Mouse (Mus musculus): ENCODE data around the gene Gpd1l. TPM values are rescaled to one million over a fixed set of nuclear protein-coding genes. Genes with fewer than 3 reads are reported as not detected.

Gene Gpd1l
- total RNA-seq (2012; rRNA removed) = 14.2 and 15.2 TPM in 2 replicates

GRCm38 (mm10) chr9:114933723-114934171 is at the start of gene Gpd1l:
Gpd1l (minus strand) TSS chr9:114933987.
- in situ Hi-C loops (cut with MboI; ENCODE audit: low sequenced_read_pairs in 2 of 2, unreplicated experiment in 2 of 2) = no loop called here
- Histone ChIP-seq H3K9ac (ENCODE audit: insufficient read depth, low read depth, low read length, poor library complexity, severe bottlenecking) (peak within 1 kb of the TSS; percentile 47), H3K4me1 (ENCODE audit: control insufficient read depth in 2 of 2, insufficient read depth in 2 of 2, low read length in 2 of 2, poor library complexity in 1 of 2) (peaks cover 2 to 19% of the 10 kb centered on the region in 2 experiments; a peak in 3 of 4 replicates), H3K36me3 (ENCODE audit: control insufficient read depth, insufficient read depth, low read length, poor library complexity, severe bottlenecking) (no peaks in the 10 kb centered on the region), H3K9me3 (ENCODE audit: control insufficient read depth, insufficient read depth, low read depth, low read length) (no peaks in the 10 kb centered on the region), H3K27ac (ENCODE audit: insufficient read depth, low read depth, low read length, poor library complexity, severe bottlenecking) (no peak within 1 kb of the TSS), H3K4me3 (ENCODE audit: insufficient read depth in 1 of 2, low read depth in 1 of 2, low read length in 2 of 2, poor library complexity in 1 of 2, severe bottlenecking in 1 of 2) (peak within 1 kb of the TSS; percentile 77 to 82)
- TF ChIP-seq MAFK (IDR thresholded peaks at IDR 0.05; ENCODE audit: insufficient read depth, low read depth, low read length) (no peak), HCFC1 (IDR thresholded peaks at IDR 0.05; ENCODE audit: borderline replicate concordance, insufficient read depth, low read length) (peak; percentile 90)
- peak; percentile 83 for DNase-seq (ENCODE audit: low read depth, low spot score)

- Histone ChIP-seq H3K36me3 (ENCODE audit: control insufficient read depth, insufficient read depth, low read length, poor library complexity, severe bottlenecking) (no peaks in the 10 kb centered on the region), H3K4me3 (ENCODE audit: insufficient read depth in 1 of 2, low read depth in 1 of 2, low read length in 2 of 2, poor library complexity in 1 of 2, severe bottlenecking in 1 of 2) (no peak within 1 kb of the TSS), H3K27ac (ENCODE audit: insufficient read depth, low read depth, low read length, poor library complexity, severe bottlenecking) (no peak within 1 kb of the TSS), H3K9ac (ENCODE audit: insufficient read depth, low read depth, low read length, poor library complexity, severe bottlenecking) (no peak within 1 kb of the TSS), H3K4me1 (ENCODE audit: control insufficient read depth in 2 of 2, insufficient read depth in 2 of 2, low read length in 2 of 2, poor library complexity in 1 of 2) (peaks cover 0 to 6% of the 10 kb centered on the region in 2 experiments; a peak in 1 of 4 replicates), H3K9me3 (ENCODE audit: control insufficient read depth, insufficient read depth, low read depth, low read length) (no peaks in the 10 kb centered on the region)
- no peak for TF ChIP-seq HCFC1 (IDR thresholded peaks at IDR 0.05; ENCODE audit: borderline replicate concordance, insufficient read depth, low read length)
- TF ChIP-seq MAFK (IDR thresholded peaks at IDR 0.05; ENCODE audit: insufficient read depth, low read depth, low read length) = no peak
- TF ChIP-seq CHD2 (IDR thresholded peaks at IDR 0.05; ENCODE audit: low read depth, low read length) = no peak
- no peak for TF ChIP-seq ZC3H11A (IDR thresholded peaks at IDR 0.05; ENCODE audit: borderline replicate concordance, low read depth, low read length)
- TF ChIP-seq ZNF384 (IDR thresholded peaks at IDR 0.05; ENCODE audit: low read depth, low read length) = no peak
- DNase-seq (ENCODE audit: low read depth, low spot score) = no peak
- in situ Hi-C loops (cut with MboI; ENCODE audit: low sequenced_read_pairs in 2 of 2, unreplicated experiment in 2 of 2) = no loop called here
Measured at GRCm38 (mm10) chr9:114982689-114983360, 49.0 kb upstream of the Gpd1l start, which contains the start of gene Rps27rt. Rps27rt (minus strand) TSS chr9:114982739.

- Histone ChIP-seq H3K36me3 (ENCODE audit: control insufficient read depth, insufficient read depth, low read length, poor library complexity, severe bottlenecking) (no peaks in the 10 kb centered on the region), H3K9me3 (ENCODE audit: control insufficient read depth, insufficient read depth, low read depth, low read length) (no peaks in the 10 kb centered on the region), H3K27ac (ENCODE audit: insufficient read depth, low read depth, low read length, poor library complexity, severe bottlenecking) (no peak overlapping the region), H3K4me3 (ENCODE audit: insufficient read depth in 1 of 2, low read depth in 1 of 2, low read length in 2 of 2, poor library complexity in 1 of 2, severe bottlenecking in 1 of 2) (no peak overlapping the region), H3K9ac (ENCODE audit: insufficient read depth, low read depth, low read length, poor library complexity, severe bottlenecking) (no peak overlapping the region), H3K4me1 (ENCODE audit: control insufficient read depth in 2 of 2, insufficient read depth in 2 of 2, low read length in 2 of 2, poor library complexity in 1 of 2) (0 out of 4 replicates have a peak, but pooled peaks cover 2 to 3% of the 10 kb centered on the region in 2 experiments)
- TF ChIP-seq CHD2 (IDR thresholded peaks at IDR 0.05; ENCODE audit: low read depth, low read length) = no peak
- TF ChIP-seq HCFC1 (IDR thresholded peaks at IDR 0.05; ENCODE audit: borderline replicate concordance, insufficient read depth, low read length) = no peak
- no peak for TF ChIP-seq ZC3H11A (IDR thresholded peaks at IDR 0.05; ENCODE audit: borderline replicate concordance, low read depth, low read length)
- TF ChIP-seq MAFK (IDR thresholded peaks at IDR 0.05; ENCODE audit: insufficient read depth, low read depth, low read length) = no peak
- TF ChIP-seq ZNF384 (IDR thresholded peaks at IDR 0.05; ENCODE audit: low read depth, low read length) = no peak
- in situ Hi-C loops (cut with MboI; ENCODE audit: low sequenced_read_pairs in 2 of 2, unreplicated experiment in 2 of 2) = no loop called here
- no peak for DNase-seq (ENCODE audit: low read depth, low spot score)
Measured at GRCm38 (mm10) chr9:114979969-114980368, 46.2 kb upstream of the Gpd1l start.

- Histone ChIP-seq H3K27ac (ENCODE audit: insufficient read depth, low read depth, low read length, poor library complexity, severe bottlenecking) (peak within 1 kb of the TSS; percentile 52; the same call in 1 of the 2 replicates), H3K9me3 (ENCODE audit: control insufficient read depth, insufficient read depth, low read depth, low read length) (no peaks in the 10 kb centered on the region), H3K9ac (ENCODE audit: insufficient read depth, low read depth, low read length, poor library complexity, severe bottlenecking) (peak within 1 kb of the TSS; percentile 80), H3K36me3 (ENCODE audit: control insufficient read depth, insufficient read depth, low read length, poor library complexity, severe bottlenecking) (no peaks in the 10 kb centered on the region), H3K4me3 (ENCODE audit: insufficient read depth in 1 of 2, low read depth in 1 of 2, low read length in 2 of 2, poor library complexity in 1 of 2, severe bottlenecking in 1 of 2) (peak within 1 kb of the TSS; percentile 67 to 91), H3K4me1 (ENCODE audit: control insufficient read depth in 2 of 2, insufficient read depth in 2 of 2, low read length in 2 of 2, poor library complexity in 1 of 2) (0 out of 4 replicates have a peak, but pooled peaks cover 2 to 3% of the 10 kb centered on the region in 2 experiments)
- DNase-seq (ENCODE audit: low read depth, low spot score) = peak; percentile 61
- in situ Hi-C loops (cut with MboI; ENCODE audit: low sequenced_read_pairs in 2 of 2, unreplicated experiment in 2 of 2) = no loop called here
- no peak for TF ChIP-seq CHD2 (IDR thresholded peaks at IDR 0.05; ENCODE audit: low read depth, low read length)
- TF ChIP-seq MAFK (IDR thresholded peaks at IDR 0.05; ENCODE audit: insufficient read depth, low read depth, low read length) = no peak
- no peak for TF ChIP-seq ZNF384 (IDR thresholded peaks at IDR 0.05; ENCODE audit: low read depth, low read length)
- TF ChIP-seq HCFC1 (IDR thresholded peaks at IDR 0.05; ENCODE audit: borderline replicate concordance, insufficient read depth, low read length) = no peak
- TF ChIP-seq ZC3H11A (IDR thresholded peaks at IDR 0.05; ENCODE audit: borderline replicate concordance, low read depth, low read length) = no peak
Measured at GRCm38 (mm10) chr9:114978281-114979111, 44.7 kb upstream of the Gpd1l start, which contains the start of gene Osbpl10. Osbpl10 (plus strand) TSS chr9:114978569.
